ENCODE assay signal across 1 mouse cellular context in genomic region chr2:130579791-130580190, GRCm38 (mm10).
TF ChIP-seq lines count a peak whose summit lies in the region.

No protein-coding gene starts in this region.

TF ChIP-seq in CH12.LX, 34 proteins besides CTCF, POLR2A, EP300 and RAD21 (continued from another document):
- TF ChIP-seq IRF4 (IDR thresholded peaks at IDR 0.05; ENCODE audit: low read depth, low read length) (no peak), POLR2AphosphoS2 (IDR thresholded peaks at IDR 0.05; ENCODE audit: low read depth, low read length) (no peak)
